Mouse (Mus musculus) hindbrain, postnatal 0 days (tissue): ENCODE data around the gene Slit3. TPM values are rescaled to one million over a fixed set of nuclear protein-coding genes. Genes with fewer than 3 reads are reported as not detected.

Experiments
- ATAC-seq: fragments of 200-750 bp; cut with Nextera tagmentation; 2 replicates; pipeline ENCODE4 v1.8.0; 2017; ENCODE audit warnings: mild to moderate bottlenecking, moderate TSS enrichment, moderate library complexity
- DNase-seq: peaks from one replicate; pipeline ENCODE4 v3.0.0-alpha.2; 2015; ENCODE audit warnings: low spot score
- H3K27ac ChIP-seq: fragments of 300-500 bp; sonication (generic); 2 replicates; pipeline ENCODE4 v1.5.1; 2014; ENCODE audit warnings: mild to moderate bottlenecking
- H3K27me3 ChIP-seq: fragments of 300-500 bp; sonication (generic); 2 replicates; pipeline ENCODE4 v1.6.1; 2014; ENCODE audit warnings: low read length, mixed read lengths; ENCODE audit not compliant: insufficient read depth
- H3K36me3 ChIP-seq: fragments of 300-500 bp; sonication (generic); 2 replicates; pipeline ENCODE4 v1.6.1; 2014; ENCODE audit warnings: low read length, mixed read lengths; ENCODE audit not compliant: insufficient read depth
- H3K4me1 ChIP-seq: fragments of 300-500 bp; sonication (generic); 2 replicates; pipeline ENCODE4 v1.6.1; 2014; ENCODE audit warnings: antibody characterized with exemption, low read length, mixed read lengths; ENCODE audit not compliant: insufficient read depth
- H3K4me2 ChIP-seq: fragments of 300-500 bp; sonication (generic); 2 replicates; pipeline ENCODE4 v1.6.1; 2014; ENCODE audit warnings: low read depth, mild to moderate bottlenecking, low read length, moderate library complexity, mixed read lengths
- H3K4me3 ChIP-seq: fragments of 300-500 bp; sonication (generic); 2 replicates; pipeline ENCODE4 v1.5.1; 2014; ENCODE audit warnings: low read length
- H3K9ac ChIP-seq: fragments of 300-500 bp; sonication (generic); replicated peaks from 2 replicates; pipeline ENCODE4 v1.6.1; 2014; ENCODE audit warnings: mild to moderate bottlenecking, low read length, moderate library complexity, mixed read lengths
- H3K9me3 ChIP-seq: fragments of 300-500 bp; sonication (generic); 2 replicates; pipeline ENCODE4 v1.6.1; 2016; ENCODE audit warnings: low read length, mixed read lengths
- CTCF ChIP-seq: IDR thresholded peaks from 2 replicates; pipeline ENCODE4 v1.5.1; 2016; ENCODE audit warnings: antibody characterized with exemption, control low read depth, low read depth
- WGBS: fragments of 180-500 bp; shearing (Covaris S2); extraction: QIAGEN DNeasy Blood & Tissue Kit; methylation state at CpG from one replicate; pipeline ENCODE4 v1.1.7; 2014; 5-methylcytosine and 5-hydroxymethylcytosine counted together
- polyA plus RNA-seq: library from polyadenylated mRNA; unstranded; fragments of >200 nt; fragmentation: Nextera tagmentation; extraction: Ambion mirVana; gene quantifications from 2 replicates; pipeline ENCODE4 v1.2.1, GENCODE M21; 2015
- total RNA-seq: library from RNA; depleted of rRNA; stranded (reverse); fragments of >200 nt; gene quantifications from 2 replicates; pipeline ENCODE4 v1.2.3, GENCODE M21; 2014

Slit3 gene
- total and polyA plus RNA-seq, 2 experiments from 2014 or later: 4.9 to 13.4 TPM

- Histone ChIP-seq H3K4me1 (no peaks in the 10 kb centered on the region), H3K36me3 (no peaks in the 10 kb centered on the region), H3K4me2 (no peak overlapping the region), H3K4me3 (no peak overlapping the region), H3K27me3 (no peaks in the 10 kb centered on the region), H3K27ac (no peak overlapping the region), H3K9ac (no peak overlapping the region), H3K9me3 (no peaks in the 10 kb centered on the region)
- WGBS: 59% methylated on average over 19 of the region's 19 CpGs
- DNase-seq (peak; percentile 32), ATAC-seq (no peak)
- no peak for TF ChIP-seq CTCF
These were observed 217.1 kb downstream of the Slit3 start for GRCm38 (mm10) chr11:35337927-35338819.

GRCm38 (mm10) chr11:35340752-35341151 lies 219.7 kb downstream of the Slit3 start:
- no peak for TF ChIP-seq CTCF
- Histone ChIP-seq H3K9me3 (no peaks in the 10 kb centered on the region), H3K27ac (no peak overlapping the region), H3K36me3 (no peaks in the 10 kb centered on the region), H3K4me2 (no peak overlapping the region), H3K4me1 (no peaks in the 10 kb centered on the region), H3K4me3 (no peak overlapping the region), H3K27me3 (no peaks in the 10 kb centered on the region), H3K9ac (no peak overlapping the region)
- 71% methylated on average over 6 of the region's 6 CpGs for WGBS
- no peak for DNase-seq
- ATAC-seq: no peak

GRCm38 (mm10) chr11:35342486-35342885 lies 221.5 kb downstream of the Slit3 start:
- Histone ChIP-seq H3K4me1 (no peaks in the 10 kb centered on the region), H3K4me2 (no peak overlapping the region), H3K9me3 (no peaks in the 10 kb centered on the region), H3K27ac (no peak overlapping the region), H3K4me3 (no peak overlapping the region), H3K36me3 (no peaks in the 10 kb centered on the region), H3K9ac (no peak overlapping the region), H3K27me3 (no peaks in the 10 kb centered on the region)
- TF ChIP-seq CTCF: no peak
- 65% methylated on average over 5 of the region's 5 CpGs for WGBS
- DNase-seq: no peak
- ATAC-seq: no peak

GRCm38 (mm10) chr11:35345696-35346480 lies 224.9 kb downstream of the Slit3 start:
- WGBS: 68% methylated on average over 13 of the region's 13 CpGs

GRCm38 (mm10) chr11:35348099-35348498 lies 227.1 kb downstream of the Slit3 start:
- no peak for DNase-seq
- Histone ChIP-seq H3K4me3 (no peak overlapping the region), H3K9me3 (no peaks in the 10 kb centered on the region), H3K36me3 (no peaks in the 10 kb centered on the region), H3K27ac (no peak overlapping the region), H3K4me1 (no peaks in the 10 kb centered on the region), H3K4me2 (no peak overlapping the region), H3K27me3 (no peaks in the 10 kb centered on the region), H3K9ac (no peak overlapping the region)
- no peak for TF ChIP-seq CTCF
- 33% methylated on average over 4 of the region's 4 CpGs for WGBS
- no peak for ATAC-seq

More at GRCm38 (mm10) chr11:35345696-35346480, 224.9 kb downstream of the Slit3 start:
- Histone ChIP-seq H3K27me3 (no peaks in the 10 kb centered on the region), H3K27ac (no peak overlapping the region), H3K4me2 (no peak overlapping the region), H3K36me3 (no peaks in the 10 kb centered on the region), H3K9ac (no peak overlapping the region), H3K9me3 (no peaks in the 10 kb centered on the region), H3K4me3 (no peak overlapping the region), H3K4me1 (no peaks in the 10 kb centered on the region)
- DNase-seq: no peak
- no peak for TF ChIP-seq CTCF
- no peak for ATAC-seq

- no peak for DNase-seq
- H3K4me3 ChIP-seq: no peak overlapping the region
- H3K36me3 ChIP-seq: no peaks in the 10 kb centered on the region
- no peaks in the 10 kb centered on the region for H3K27me3 ChIP-seq
- H3K4me2 ChIP-seq: no peak overlapping the region
- H3K9ac ChIP-seq: no peak overlapping the region
- ATAC-seq: no peak
- 32% methylated on average over 4 of the region's 4 CpGs for WGBS
- TF ChIP-seq CTCF: no peak
- H3K4me1 ChIP-seq: no peaks in the 10 kb centered on the region
- H3K9me3 ChIP-seq: no peaks in the 10 kb centered on the region
- H3K27ac ChIP-seq: no peak overlapping the region
These were observed 229.9 kb downstream of the Slit3 start for GRCm38 (mm10) chr11:35350968-35351367.
